Mouse (Mus musculus) layer of hippocampus, adult 9-11 months (tissue): ENCODE data around the gene Stk17b.
"Not testable (repeated sequence)": the region's sequence is repeated elsewhere in the genome, so short reads cannot be mapped to it uniquely, and the experiment has no call there.

Experiments used
- DNase-seq: peaks from one replicate; pipeline ENCODE4 v3.0.0; 2022

The Stk17b gene

GRCm38 (mm10) chr1:53726883-53727282 lies 58.1 kb downstream of the Stk17b start:
- no peak for DNase-seq

- DNase-seq, result no peak
These were observed 63.7 kb downstream of the Stk17b start for GRCm38 (mm10) chr1:53721353-53721752.

- no peak for DNase-seq
These were observed 64.2 kb downstream of the Stk17b start for GRCm38 (mm10) chr1:53720601-53721351.

GRCm38 (mm10) chr1:53715966-53716515 lies 69.0 kb downstream of the Stk17b start:
- DNase-seq, result no peak

GRCm38 (mm10) chr1:53715446-53715845 lies 69.6 kb downstream of the Stk17b start:
- DNase-seq, result no peak

- DNase-seq, result peak; percentile 74
These were observed 71.6 kb downstream of the Stk17b start for GRCm38 (mm10) chr1:53713383-53713782.

GRCm38 (mm10) chr1:53711069-53711468 lies 74.0 kb downstream of the Stk17b start:
- no peak for DNase-seq

GRCm38 (mm10) chr1:53709602-53710001 lies 75.4 kb downstream of the Stk17b start:
- DNase-seq, result not testable (repeated sequence)

- peak; percentile 49 for DNase-seq
These were observed 78.3 kb downstream of the Stk17b start, which contains the start of gene Dnah7a for GRCm38 (mm10) chr1:53706431-53707361. TSS of gene Dnah7a (minus strand) at chr1:53706784.
